Mouse (Mus musculus) layer of hippocampus, adult 8-10 months (tissue): ENCODE data around the gene Phospho2. TPM values are rescaled to one million over a fixed set of nuclear protein-coding genes. Genes with fewer than 3 reads are reported as not detected.

Experiments
- DNase-seq, 2 experiments: peaks; one replicate each; pipeline ENCODE4 v3.0.0; 2022; ENCODE audit warnings: low spot score in 2 of 2
- total RNA-seq, 4 experiments: library from RNA; stranded (reverse); gene quantifications; 2 replicates each; pipeline ENCODE4 v1.2.4; 2022

The Phospho2 gene
- total RNA-seq, 4 experiments from 2014 or later: 17.7 to 25.1 (median 22.9) TPM

- DNase-seq: no peak
These were observed 33.8 kb downstream of the Phospho2 start for GRCm38 (mm10) chr2:69823129-69823677.

- no peak for DNase-seq
These were observed 36.5 kb downstream of the Phospho2 start for GRCm38 (mm10) chr2:69825898-69826297.

DNA sequence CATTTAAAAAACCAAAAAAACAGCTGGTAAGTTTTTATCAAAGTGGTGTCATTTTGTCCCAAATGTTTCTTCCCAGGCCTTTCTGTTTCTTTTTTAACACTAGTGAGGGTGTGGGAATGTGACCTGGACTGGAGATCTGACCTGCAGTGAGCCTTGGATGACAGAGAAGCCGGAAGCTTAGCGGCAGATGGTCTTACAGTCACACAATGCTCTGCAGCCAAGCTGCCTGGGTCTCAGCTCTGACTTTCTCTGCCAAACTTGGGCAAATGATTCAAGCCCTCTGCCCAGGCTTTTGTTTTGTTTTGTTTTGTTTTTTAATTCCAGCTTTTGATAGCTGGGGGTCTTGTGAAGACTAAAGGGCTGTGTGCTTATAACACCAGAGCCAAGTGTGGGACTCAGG lies 37.0 kb downstream of the Phospho2 start:
- no peak for DNase-seq

DNA sequence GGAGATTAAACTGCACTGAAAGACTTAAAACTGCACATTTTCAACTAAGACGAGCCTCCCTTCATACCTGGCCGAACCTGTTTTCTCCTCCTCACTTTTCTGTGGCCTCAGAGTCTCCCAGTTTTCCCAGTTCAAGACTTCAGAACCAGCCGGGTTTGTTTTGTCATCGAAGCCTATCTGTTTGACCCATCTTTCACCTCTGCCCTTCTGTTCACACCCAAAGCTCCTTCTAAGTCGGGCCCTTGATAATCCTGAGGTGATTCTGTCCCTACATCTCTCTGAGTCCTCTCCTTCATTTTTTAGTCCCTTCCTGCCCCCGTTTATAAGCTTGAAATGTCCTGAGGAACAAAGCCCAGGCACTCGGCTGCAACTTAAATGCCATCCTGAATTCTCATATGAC lies 38.6 kb downstream of the Phospho2 start:
- no peak for DNase-seq

DNA sequence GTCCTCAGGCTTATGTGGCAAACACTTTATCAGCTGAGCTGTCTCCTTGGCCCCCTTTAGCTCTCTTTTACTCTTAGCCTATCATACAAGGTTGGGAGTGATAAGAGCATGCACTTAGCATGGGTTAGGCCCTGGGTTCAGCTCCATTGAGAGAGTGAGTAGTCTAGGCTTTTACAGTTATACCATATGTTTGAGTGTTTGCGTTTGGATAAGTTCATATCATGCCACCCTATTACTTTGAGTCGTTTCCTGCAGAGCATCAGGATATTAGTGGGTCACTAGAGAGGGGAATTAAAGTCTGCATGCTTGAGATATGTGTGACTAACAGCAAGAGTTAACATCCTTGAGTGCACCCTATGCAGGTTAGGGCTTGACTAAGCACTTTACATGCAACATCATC lies 40.3 kb downstream of the Phospho2 start:
- no peak for DNase-seq

DNA sequence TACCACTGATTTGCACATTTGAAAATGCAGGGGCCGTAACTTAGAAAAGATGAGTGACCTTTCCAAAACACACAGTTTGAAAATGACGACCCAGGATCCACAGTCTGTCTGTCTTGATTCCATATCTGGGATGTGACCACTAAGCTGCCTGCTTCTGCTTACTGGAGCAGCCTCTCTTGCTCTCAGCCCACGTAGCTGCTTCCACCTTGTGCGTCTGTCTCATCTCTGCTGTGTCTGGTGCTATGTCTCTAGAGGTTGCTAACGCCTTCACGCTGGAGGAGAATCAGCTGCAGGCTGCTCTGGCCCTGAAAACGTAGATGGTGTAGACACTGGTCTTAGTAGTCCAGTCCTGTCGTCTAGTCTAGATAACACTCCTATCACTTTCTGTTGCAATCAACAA lies 40.7 kb downstream of the Phospho2 start:
- no peak for DNase-seq

- DNase-seq: no peak
These were observed 48.0 kb downstream of the Phospho2 start for GRCm38 (mm10) chr2:69837244-69837967.

- no peak for DNase-seq
These were observed 48.6 kb downstream of the Phospho2 start for GRCm38 (mm10) chr2:69837996-69838395.

GRCm38 (mm10) chr2:69838707-69839106 lies 49.3 kb downstream of the Phospho2 start:
- no peak for DNase-seq

DNA sequence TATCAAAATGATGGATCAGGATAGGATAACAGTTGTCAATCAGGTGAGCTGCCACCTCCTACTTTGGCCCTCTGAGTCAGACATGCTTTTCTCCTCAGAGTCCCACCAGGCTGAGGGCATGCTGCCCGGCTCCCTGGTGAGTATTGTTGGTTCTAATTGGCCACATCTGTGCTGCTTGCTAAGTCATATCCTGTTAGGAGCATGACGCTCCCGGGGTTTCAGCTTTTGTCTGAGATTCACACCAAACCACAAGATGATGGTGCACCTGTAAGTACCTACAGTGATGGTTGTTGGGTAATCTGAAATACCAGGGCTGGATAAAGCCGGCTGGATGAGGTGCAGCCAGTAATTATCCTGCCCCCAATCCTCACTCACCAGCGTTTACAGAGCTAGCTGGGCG lies 50.8 kb downstream of the Phospho2 start:
- DNase-seq: no peak

- no peak for DNase-seq
These were observed 59.8 kb downstream of the Phospho2 start for GRCm38 (mm10) chr2:69849215-69849614.

Other genes starting within 250 kb of the Phospho2 start
- gene Lrp2, start 203.6 kb upstream of the Phospho2 start, total RNA-seq: 1 to 10 TPM in 1 of 4 experiments, under 1 TPM in 3; 0.45 to 1.0 (median 0.66) TPM
- gene Bbs5, start 142.5 kb upstream of the Phospho2 start, total RNA-seq: 10 to 100 TPM; 26.4 to 33.3 (median 30.0) TPM
- gene Klhl41, start 119.5 kb upstream of the Phospho2 start, total RNA-seq: under 1 TPM; 0.16 to 0.59 (median 0.38) TPM
- 10 to 100 TPM; 18.2 to 22.1 (median 19.8) TPM for gene Fastkd1, start 76.1 kb upstream of the Phospho2 start, total RNA-seq
- gene Ppig, start 67.1 kb upstream of the Phospho2 start, total RNA-seq: 10 to 100 TPM; 55.5 to 73.8 (median 70.1) TPM
- gene Ccdc173, start within 50 bp of the Phospho2 start, total RNA-seq: 1 to 10 TPM; 2.2 to 3.3 (median 2.6) TPM
- 10 to 100 TPM; 32.7 to 45.3 (median 36.6) TPM for gene Klhl23, start 32.3 kb downstream of the Phospho2 start, total RNA-seq
- gene Ssb, start 71.9 kb downstream of the Phospho2 start, total RNA-seq: 100 to 1,000 TPM; 107 to 135 (median 129) TPM
- gene Mettl5, start 96.0 kb downstream of the Phospho2 start, total RNA-seq: 10 to 100 TPM; 12.9 to 17.8 (median 15.4) TPM
- 100 to 1,000 TPM; 108 to 133 (median 128) TPM for gene Ubr3, start 107.6 kb downstream of the Phospho2 start, total RNA-seq
- under 1 TPM; 0.53 to 0.86 (median 0.73) TPM for gene Myo3b, start 249.5 kb downstream of the Phospho2 start, total RNA-seq